In the genomic region with DNA sequence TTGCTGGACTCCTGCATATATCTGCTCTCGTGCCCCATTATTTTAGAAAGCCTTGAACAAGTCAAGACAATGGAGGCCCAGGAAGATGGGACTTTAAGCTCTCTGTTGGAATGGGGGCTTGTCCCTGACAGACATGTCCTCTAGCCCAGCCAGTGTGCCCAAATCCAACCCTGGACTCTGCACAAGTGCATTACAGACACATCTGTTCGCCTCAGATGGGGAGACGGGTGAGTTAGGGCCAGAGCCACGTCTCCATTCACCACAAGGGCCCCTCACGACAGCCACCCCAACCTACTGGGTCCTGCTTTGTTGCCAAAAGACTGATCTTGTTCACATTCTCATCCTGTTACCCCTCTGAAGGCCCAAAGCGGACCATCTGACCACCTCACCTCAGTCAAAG, we compare ENCODE assay signal across 23 mouse cellular contexts. TPM values are rescaled to one million over a fixed set of nuclear protein-coding genes. Genes with fewer than 3 reads are reported as not detected.
DNase-seq lines count a peak whose midpoint lies in the region; ATAC-seq and TF ChIP-seq lines count a peak whose summit lies in the region.
"Had no signal": no experiment of that assay in that cellular context is flagged by ENCODE, and none has a peak within 500 bp of the region (broad histone marks: within the 10 kb centered on the region; RNA-seq: fewer than 3 reads in every experiment).

No protein-coding gene starts in this region.

- no peak for TF ChIP-seq POLR2A in small intestine, adult 2 months (IDR thresholded peaks at IDR 0.05; ENCODE audit: low read depth, low read length)

- ATAC-seq in heart, embryonic 16.5 days (replicated peaks; ENCODE audit: extremely low read depth, insufficient read depth, low FRiP score): no peak
- no peak for ATAC-seq in inflammation-experienced regulatory T-cells, adult 6 months
- ATAC-seq: forebrain, embryonic 14.5 days had no signal

- no peak for TF ChIP-seq CTCF in gastrocnemius, adult 2 months (IDR thresholded peaks at IDR 0.05)
- TF ChIP-seq CTCF in small intestine, adult 2 months (IDR thresholded peaks at IDR 0.05; ENCODE audit: extremely low read depth, insufficient read length, insufficient replicate concordance, low read depth, low read length): no peak

- WGBS in heart, embryonic 10.5 days: 86% methylated on average over 6 of the region's 6 CpGs
- 91% methylated on average over 6 of the region's 6 CpGs for WGBS in heart, embryonic 16.5 days
- 95% methylated on average over 6 of the region's 6 CpGs for WGBS in small intestine, adult 2 months

- DNase-seq in gastrocnemius, adult 2 months: peak; percentile 24
- no peak for DNase-seq in gastrocnemius, adult 8-10 months (ENCODE audit: low spot score in 2 of 2)
- DNase-seq in heart, embryonic 10.5 days (ENCODE audit: low spot score): no peak
- no peak for DNase-seq in heart, postnatal 14 days
- DNase-seq in heart, postnatal 25 days (ENCODE audit: low spot score): no peak
- DNase-seq: adrenal gland, adult 2 months; adrenal gland, postnatal 25 days; embryo, embryonic 11 days; kidney, adult 11 months; kidney, adult 9 months had no signal

- H3K4me3 ChIP-seq in gastrocnemius, adult 2 months: peak overlapping the region; percentile 75
- H3K4me3 ChIP-seq in heart, embryonic 10.5 days: 0 out of 2 replicates have a peak overlapping the region, but pooled peaks have one; percentile 19
- H3K4me3 ChIP-seq in heart, embryonic 16.5 days (ENCODE audit: low read length): no peak overlapping the region
- peak overlapping the region; percentile 14 for H3K4me3 ChIP-seq in small intestine, adult 2 months (ENCODE audit: low read depth, low read length)
- H3K4me3 ChIP-seq: embryonic facial prominence, embryonic 15.5 days; erythroblast, embryonic 14.5 days; forebrain, embryonic 10.5 days; hindbrain, embryonic 15.5 days had no signal

- peaks cover 99% of the 10 kb centered on the region for H3K36me3 ChIP-seq in heart, embryonic 10.5 days
- H3K36me3 ChIP-seq in heart, embryonic 16.5 days (ENCODE audit: control insufficient read depth, insufficient read depth): peaks cover 71% of the 10 kb centered on the region
- peaks cover 75% of the 10 kb centered on the region for H3K36me3 ChIP-seq in small intestine, adult 2 months (ENCODE audit: control insufficient read depth, insufficient read depth, low read length)
- H3K36me3 ChIP-seq: hindbrain, embryonic 15.5 days had no signal

- H3K27me3 ChIP-seq in heart, embryonic 10.5 days (ENCODE audit: insufficient read depth, poor library complexity, severe bottlenecking): no peaks in the 10 kb centered on the region
- no peaks in the 10 kb centered on the region for H3K27me3 ChIP-seq in heart, embryonic 16.5 days (ENCODE audit: control insufficient read depth, insufficient read depth, low read length)
- no peaks in the 10 kb centered on the region for H3K27me3 ChIP-seq in small intestine, adult 2 months (ENCODE audit: control insufficient read depth, insufficient read depth, low read length)
- H3K27me3 ChIP-seq: embryonic facial prominence, embryonic 15.5 days; hindbrain, embryonic 15.5 days had no signal

- no peaks in the 10 kb centered on the region for H3K9me3 ChIP-seq in heart, embryonic 10.5 days
- H3K9me3 ChIP-seq in heart, embryonic 16.5 days (replicated peaks; ENCODE audit: control insufficient read depth, low read length): no peaks in the 10 kb centered on the region
- H3K9me3 ChIP-seq: embryonic facial prominence, embryonic 15.5 days; forebrain, embryonic 10.5 days; hindbrain, embryonic 15.5 days had no signal

- H3K4me1 ChIP-seq in heart, embryonic 10.5 days: peaks cover 25% of the 10 kb centered on the region
- peaks cover 19% of the 10 kb centered on the region for H3K4me1 ChIP-seq in heart, embryonic 16.5 days (ENCODE audit: control insufficient read depth, insufficient read depth, low read length)
- H3K4me1 ChIP-seq in small intestine, adult 2 months (ENCODE audit: control insufficient read depth, insufficient read depth, insufficient read length, low read length): no peaks in the 10 kb centered on the region
- H3K4me1 ChIP-seq: embryonic facial prominence, embryonic 15.5 days; hindbrain, embryonic 15.5 days had no signal

- intact Hi-C loops in gastrocnemius, adult 2 months (cut with DNase I): no loop called here
- intact Hi-C loops in heart, postnatal 14 days (cut with DNase I): no loop called here
- intact Hi-C loops in heart, postnatal 25 days (cut with DNase I): no loop called here

- peak overlapping the region; percentile 91 for H3K27ac ChIP-seq in gastrocnemius, adult 2 months
- H3K27ac ChIP-seq in heart, embryonic 10.5 days: peak overlapping the region; percentile 72
- peak overlapping the region; percentile 63 for H3K27ac ChIP-seq in heart, embryonic 16.5 days (ENCODE audit: low read length)
- 0 out of 2 replicates have a peak overlapping the region, but pooled peaks have one; percentile 1 for H3K27ac ChIP-seq in small intestine, adult 2 months (ENCODE audit: insufficient read depth, low read depth, low read length)
- H3K27ac ChIP-seq: embryonic facial prominence, embryonic 15.5 days; forebrain, embryonic 10.5 days; hindbrain, embryonic 15.5 days; kidney, postnatal 0 days had no signal

- H3K4me2 ChIP-seq in heart, embryonic 16.5 days (ENCODE audit: low read depth, low read length): no peak overlapping the region
- H3K4me2 ChIP-seq: hindbrain, embryonic 15.5 days had no signal

- peak overlapping the region; percentile 72 for H3K9ac ChIP-seq in heart, embryonic 16.5 days (ENCODE audit: low read length)
- H3K9ac ChIP-seq: embryonic facial prominence, embryonic 15.5 days; hindbrain, embryonic 15.5 days had no signal

RNA-seq across cellular contexts. Expression of gene Smtn, which starts 12.2 kb away (rescaled TPM):
- total RNA-seq in gastrocnemius, adult 2 months (2021): 100 to 1,000 TPM in 1 of 2 experiments, 10 to 100 TPM in 1; 70.3 to 119 TPM
- total RNA-seq in gastrocnemius, adult 8-10 months (2022): 10 to 100 TPM; 64.6 to 81.5 (median 69.0) TPM
- polyA plus RNA-seq in heart, embryonic 10.5 days (2016; fragmentation: Nextera tagmentation; extraction: Ambion mirVana): 69.5 and 91.2 TPM in 2 replicates
- 100 to 1,000 TPM; 196 to 205 TPM for total RNA-seq in heart, postnatal 14 days (2021)
- 93.9 and 104 TPM in 2 replicates for polyA plus RNA-seq in heart, embryonic 16.5 days (2015; fragmentation: Nextera tagmentation; extraction: Ambion mirVana)
- total RNA-seq in heart, postnatal 25 days (2021): 100 to 1,000 TPM; 170 to 174 TPM
- polyA plus RNA-seq in small intestine, adult 2 months (2012; rRNA removed): 46.4 and 54.0 TPM in 2 replicates
- 1 to 10 TPM; 1.5 to 7.4 (median 4.3) TPM for polyA plus RNA-seq in inflammation-experienced regulatory T-cells, adult 6 months (2017; shearing (Covaris generic))

RNA-seq across cellular contexts. Expression of gene Selenom, which starts 13.7 kb away (rescaled TPM):
- total RNA-seq in gastrocnemius, adult 2 months (2021): 10 to 100 TPM; 11.6 to 17.5 TPM
- 10 to 100 TPM in 2 of 4 experiments, 1 to 10 TPM in 2; 8.9 to 17.6 (median 13.5) TPM for total RNA-seq in gastrocnemius, adult 8-10 months (2022)
- 66.3 and 87.5 TPM in 2 replicates for polyA plus RNA-seq in heart, embryonic 10.5 days (2016; fragmentation: Nextera tagmentation; extraction: Ambion mirVana)
- total RNA-seq in heart, postnatal 14 days (2021): 10 to 100 TPM; 42.1 to 44.0 TPM
- polyA plus RNA-seq in heart, embryonic 16.5 days (2015; fragmentation: Nextera tagmentation; extraction: Ambion mirVana): 119 and 126 TPM in 2 replicates
- total RNA-seq in heart, postnatal 25 days (2021): 10 to 100 TPM; 40.6 to 44.9 TPM
- polyA plus RNA-seq in small intestine, adult 2 months (2012; rRNA removed): 107 and 174 TPM in 2 replicates
- polyA plus RNA-seq in inflammation-experienced regulatory T-cells, adult 6 months (2017; shearing (Covaris generic)): 10 to 100 TPM in 1 of 3 experiments, 1 to 10 TPM in 2; 5.6 to 20.7 (median 8.1) TPM

RNA-seq across cellular contexts. Expression of gene Inpp5j, which starts 23.6 kb away (rescaled TPM):
- 1 to 10 TPM; 2.3 to 5.7 TPM for total RNA-seq in gastrocnemius, adult 2 months (2021)
- 1 to 10 TPM; 1.3 to 2.4 (median 1.7) TPM for total RNA-seq in gastrocnemius, adult 8-10 months (2022)
- polyA plus RNA-seq in heart, embryonic 10.5 days (2016; fragmentation: Nextera tagmentation; extraction: Ambion mirVana): 2.8 and 9.7 TPM in 2 replicates
- total RNA-seq in heart, postnatal 14 days (2021): 10 to 100 TPM; 18.9 to 21.7 TPM
- polyA plus RNA-seq in heart, embryonic 16.5 days (2015; fragmentation: Nextera tagmentation; extraction: Ambion mirVana): 10.9 and 12.1 TPM in 2 replicates
- 10 to 100 TPM; 29.4 to 30.6 TPM for total RNA-seq in heart, postnatal 25 days (2021)
- 12.9 and 22.5 TPM in 2 replicates for polyA plus RNA-seq in small intestine, adult 2 months (2012; rRNA removed)
- polyA plus RNA-seq in inflammation-experienced regulatory T-cells, adult 6 months (2017; shearing (Covaris generic)): not detected
- total RNA-seq: common myeloid progenitor, adult 5-6 weeks had no signal
- polyA plus RNA-seq: erythroblast, embryonic 14.5 days had no signal

RNA-seq across cellular contexts. Expression of gene Pla2g3, which starts 40.1 kb away (rescaled TPM):
- total RNA-seq in gastrocnemius, adult 2 months (2021): not detected
- not detected for total RNA-seq in gastrocnemius, adult 8-10 months (2022)
- polyA plus RNA-seq in heart, embryonic 10.5 days (2016; fragmentation: Nextera tagmentation; extraction: Ambion mirVana): 0.21 and 0.70 TPM in 2 replicates
- total RNA-seq in heart, postnatal 14 days (2021): under 1 TPM; 0.10 to 0.22 TPM
- 0.20 and 0.22 TPM in 2 replicates for polyA plus RNA-seq in heart, embryonic 16.5 days (2015; fragmentation: Nextera tagmentation; extraction: Ambion mirVana)
- total RNA-seq in heart, postnatal 25 days (2021): not detected
- polyA plus RNA-seq in small intestine, adult 2 months (2012; rRNA removed): 0.18 and 0.48 TPM in 2 replicates
- polyA plus RNA-seq in inflammation-experienced regulatory T-cells, adult 6 months (2017; shearing (Covaris generic)): under 1 TPM in 2 of 3 experiments, not detected in 1; 0.12 to 0.28 TPM
- total RNA-seq: common myeloid progenitor, adult 5-6 weeks; ES-E14; gastrocnemius, postnatal 25 days; granulocyte monocyte progenitor cell, adult 5-6 weeks had no signal
- polyA plus RNA-seq: erythroblast, embryonic 14.5 days had no signal

Comparison
In these comparisons a context has a peak if more than half of its experiments do, and no peak if none do; other contexts are left out.
1. H3K27ac ChIP-seq: peak in every context shown above with its lines; median percentile 91 in gastrocnemius, adult 2 months; 72 in heart, embryonic 10.5 days; 63 in heart, embryonic 16.5 days; 1 in small intestine, adult 2 months.